Mouse (Mus musculus) small intestine, adult 10 weeks (tissue): Measurements from ENCODE around the gene Mrm2. TPM values are rescaled to one million over a fixed set of nuclear protein-coding genes. Genes with fewer than 3 reads are reported as not detected.

Source experiments
- polyA plus RNA-seq: library from polyadenylated mRNA; stranded (reverse); fragments of 350-450 nt; fragmentation: Illumina TruSeq; extraction: RNeasy Lipid Tissue Mini Kit (QIAGEN cat#74804); gene quantifications from one replicate; pipeline ENCODE4 v1.2.3, GENCODE M21; 2014; ENCODE audit warnings: low replicate concordance

The Mrm2 gene
- 0.30 TPM for polyA plus RNA-seq

DNA sequence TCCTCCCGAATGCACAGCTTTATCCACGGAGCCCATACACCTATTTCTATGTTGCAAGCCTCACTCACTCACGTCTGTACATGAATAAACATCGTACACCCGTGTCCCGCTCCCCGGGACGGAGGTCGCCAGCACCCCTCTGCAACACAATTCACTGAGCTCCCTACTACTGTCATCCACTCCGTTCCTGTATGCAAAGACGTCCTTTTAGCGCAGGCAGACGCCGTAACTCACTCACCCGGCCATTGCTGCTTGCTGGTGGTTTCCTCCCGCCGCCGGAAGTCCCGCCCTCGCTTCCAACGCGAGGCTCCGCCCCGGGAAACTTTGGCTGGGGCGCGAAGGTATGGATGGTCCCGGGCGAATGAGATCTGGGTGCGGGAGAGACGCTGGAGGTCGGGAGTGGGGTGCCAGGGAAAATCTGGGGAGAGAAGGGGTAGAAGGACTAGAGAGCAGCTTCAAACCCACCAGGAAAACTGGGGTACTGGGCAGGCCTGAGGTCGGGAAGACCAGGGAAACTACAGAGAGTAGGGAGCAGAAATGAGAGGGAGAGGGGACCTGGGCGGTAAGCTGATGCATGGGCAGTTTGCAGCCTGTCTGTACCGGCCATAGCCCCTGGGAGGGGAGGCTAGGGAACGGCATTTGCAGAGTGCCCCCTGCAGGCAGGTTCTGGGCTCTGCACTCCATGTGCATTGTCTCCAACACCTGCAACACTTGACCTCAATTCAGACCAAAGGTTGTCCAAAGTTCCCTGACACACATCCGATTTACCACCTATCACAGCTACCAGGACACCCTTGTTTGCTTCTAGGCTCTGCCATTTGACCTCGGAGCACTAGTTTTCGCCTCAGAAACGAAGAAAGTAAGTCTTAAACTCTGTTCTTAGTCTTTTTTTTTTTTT, at the start of gene Mrm2:
Gene Mrm2 (minus strand): TSS at position 284 of the 898 bp plus-strand sequence.

GRCm38 (mm10) chr5:140321042-140321755, 10.5 kb downstream of the Mrm2 start, which contains the start of the genes Mad1l1 and Nudt1:
Gene Mad1l1, minus strand, starts transcription at chr5:140321552.
Gene Nudt1, plus strand, starts transcription at chr5:140321656.

Other genes starting within 250 kb of the Mrm2 start
- gene Mad1l1, start 10.3 kb downstream of the Mrm2 start, polyA plus RNA-seq, result not detected
- not detected for gene Nudt1, start 10.2 kb downstream of the Mrm2 start, polyA plus RNA-seq
- not detected for gene Snx8, start 57.4 kb upstream of the Mrm2 start, polyA plus RNA-seq
- gene Eif3b, start 87.4 kb upstream of the Mrm2 start, polyA plus RNA-seq, result 15.4 TPM
- not detected for gene Gm4869, start 113.7 kb upstream of the Mrm2 start, polyA plus RNA-seq
- not detected for gene Chst12, start 173.7 kb upstream of the Mrm2 start, polyA plus RNA-seq
- gene Grifin, start 233.2 kb upstream of the Mrm2 start, polyA plus RNA-seq, result not detected